Mouse (Mus musculus) kidney, embryonic 16.5 days (tissue): ENCODE data around the gene Srsf1. TPM values are rescaled to one million over a fixed set of nuclear protein-coding genes. Genes with fewer than 3 reads are reported as not detected.
"Not testable (repeated sequence)": the region's sequence is repeated elsewhere in the genome, so short reads cannot be mapped to it uniquely, and the experiment has no call there.

ENCODE experiments used
- ATAC-seq: fragments of 200-750 bp; cut with Nextera tagmentation; 2 replicates; pipeline ENCODE4 v1.8.0; 2017; ENCODE audit warnings: moderate TSS enrichment; ENCODE audit not compliant: low FRiP score, low TSS enrichment
- H3K27ac ChIP-seq: fragments of 300-500 bp; sonication (generic); 2 replicates; pipeline ENCODE4 v1.5.1; 2014; ENCODE audit warnings: low read length
- H3K27me3 ChIP-seq: fragments of 300-500 bp; sonication (generic); 2 replicates; pipeline ENCODE4 v1.6.1; 2014; ENCODE audit warnings: low read length, control low read depth, mixed read lengths; ENCODE audit not compliant: insufficient read depth
- H3K36me3 ChIP-seq: fragments of 300-500 bp; sonication (generic); 2 replicates; pipeline ENCODE4 v1.6.1; 2014; ENCODE audit warnings: low read length, control low read depth, mixed read lengths; ENCODE audit not compliant: insufficient read depth
- H3K4me1 ChIP-seq: fragments of 300-500 bp; sonication (generic); 2 replicates; pipeline ENCODE4 v1.6.1; 2014; ENCODE audit warnings: low read length, control low read depth, mixed read lengths; ENCODE audit not compliant: insufficient read depth
- H3K4me2 ChIP-seq: fragments of 300-500 bp; sonication (generic); replicated peaks from 2 replicates; pipeline ENCODE4 v1.6.1; 2014; ENCODE audit warnings: low read depth, low read length
- H3K4me3 ChIP-seq: fragments of 300-500 bp; sonication (generic); 2 replicates; pipeline ENCODE4 v1.5.1; 2014; ENCODE audit warnings: mild to moderate bottlenecking, low read length
- H3K9ac ChIP-seq: fragments of 300-500 bp; sonication (generic); replicated peaks from 2 replicates; pipeline ENCODE4 v1.6.1; 2014; ENCODE audit warnings: low read length
- H3K9me3 ChIP-seq: fragments of 300-500 bp; sonication (generic); 2 replicates; pipeline ENCODE4 v1.6.1; 2016; ENCODE audit warnings: low read length, control low read depth
- WGBS: fragments of 180-500 bp; shearing (Covaris S2); extraction: QIAGEN DNeasy Blood & Tissue Kit; methylation state at CpG from one replicate; pipeline ENCODE4 v1.1.7; 2014; 5-methylcytosine and 5-hydroxymethylcytosine counted together
- polyA plus RNA-seq: library from polyadenylated mRNA; unstranded; fragments of >200 nt; fragmentation: Nextera tagmentation; extraction: Ambion mirVana; gene quantifications from 2 replicates; pipeline ENCODE4 v1.2.1, GENCODE M21; 2015

The Srsf1 gene
- polyA plus RNA-seq, 1 experiment from 2014 or later: 283 TPM

GRCm38 (mm10) chr11:88036761-88037251, 10.4 kb upstream of the Srsf1 start:
- Histone ChIP-seq H3K9me3 (no peaks in the 10 kb centered on the region), H3K9ac (no peak overlapping the region), H3K4me1 (no peaks in the 10 kb centered on the region), H3K4me2 (no peak overlapping the region), H3K4me3 (no peak overlapping the region), H3K27ac (no peak overlapping the region), H3K27me3 (no peaks in the 10 kb centered on the region), H3K36me3 (no peaks in the 10 kb centered on the region)
- WGBS: 81% methylated on average over 10 of the region's 10 CpGs
- ATAC-seq: no peak

- H3K9ac ChIP-seq: no peak overlapping the region
- WGBS: 68% methylated on average over 3 of the region's 3 CpGs
- H3K27ac ChIP-seq: no peak overlapping the region
- no peak for ATAC-seq
- H3K9me3 ChIP-seq: no peaks in the 10 kb centered on the region
- no peak overlapping the region for H3K4me3 ChIP-seq
- no peaks in the 10 kb centered on the region for H3K36me3 ChIP-seq
- no peaks in the 10 kb centered on the region for H3K4me1 ChIP-seq
- no peak overlapping the region for H3K4me2 ChIP-seq
- no peaks in the 10 kb centered on the region for H3K27me3 ChIP-seq
These were observed 9.8 kb upstream of the Srsf1 start for GRCm38 (mm10) chr11:88037386-88037785.

- no peak overlapping the region for H3K4me3 ChIP-seq
- 67% methylated on average over 1 of the region's 1 CpGs for WGBS
- no peak overlapping the region for H3K9ac ChIP-seq
These were observed 8.1 kb upstream of the Srsf1 start for GRCm38 (mm10) chr11:88039066-88039465.

GRCm38 (mm10) chr11:88044314-88044713, 2.9 kb upstream of the Srsf1 start:
- Histone ChIP-seq H3K9ac (no peak overlapping the region), H3K27me3 (no peaks in the 10 kb centered on the region), H3K9me3 (no peaks in the 10 kb centered on the region), H3K36me3 (peaks cover 6% of the 10 kb centered on the region; the same call in 1 of the 2 replicates), H3K27ac (no peak overlapping the region), H3K4me1 (peaks cover 12% of the 10 kb centered on the region), H3K4me2 (no peak overlapping the region), H3K4me3 (no peak overlapping the region)
- no peak for ATAC-seq

More at GRCm38 (mm10) chr11:88039066-88039465, 8.1 kb upstream of the Srsf1 start:
- Histone ChIP-seq H3K4me1 (no peaks in the 10 kb centered on the region), H3K27ac (no peak overlapping the region), H3K9me3 (no peaks in the 10 kb centered on the region), H3K27me3 (no peaks in the 10 kb centered on the region), H3K36me3 (no peaks in the 10 kb centered on the region), H3K4me2 (no peak overlapping the region)
- no peak for ATAC-seq

- H3K4me2 ChIP-seq, H3K27ac ChIP-seq: not testable (repeated sequence)
- 91% methylated on average over 3 of the region's 3 CpGs for WGBS
These were observed 2.0 kb upstream of the Srsf1 start for GRCm38 (mm10) chr11:88045159-88045558.

GRCm38 (mm10) chr11:88045878-88046277, 1.3 kb upstream of the Srsf1 start:
- peak overlapping the region; percentile 72 for H3K4me2 ChIP-seq
- H3K27me3 ChIP-seq: no peaks in the 10 kb centered on the region

More at GRCm38 (mm10) chr11:88045159-88045558, 2.0 kb upstream of the Srsf1 start:
- H3K27me3 ChIP-seq, H3K9me3 ChIP-seq, H3K9ac ChIP-seq, H3K4me3 ChIP-seq, ATAC-seq: not testable (repeated sequence)
- Histone ChIP-seq H3K36me3 (peaks cover 11% of the 10 kb centered on the region; the same call in 1 of the 2 replicates), H3K4me1 (peaks cover 21% of the 10 kb centered on the region)

GRCm38 (mm10) chr11:88046323-88046937, 743 bp upstream of the Srsf1 start:
- peak overlapping the region; percentile 98 for H3K27ac ChIP-seq
- WGBS: 55% methylated on average over 17 of the region's 17 CpGs
- H3K4me2 ChIP-seq: peak overlapping the region; percentile 72
- no peaks in the 10 kb centered on the region for H3K9me3 ChIP-seq
- H3K27me3 ChIP-seq: no peaks in the 10 kb centered on the region
- peaks cover 28% of the 10 kb centered on the region for H3K4me1 ChIP-seq
- ATAC-seq: no peak
- H3K9ac ChIP-seq: peak overlapping the region; percentile 99
- peak overlapping the region; percentile 71 for H3K4me3 ChIP-seq
- peaks cover 17% of the 10 kb centered on the region; the same call in 1 of the 2 replicates for H3K36me3 ChIP-seq

More at GRCm38 (mm10) chr11:88045878-88046277, 1.3 kb upstream of the Srsf1 start:
- H3K4me3 ChIP-seq: no peak overlapping the region; the same call in 1 of the 2 replicates
- no peaks in the 10 kb centered on the region for H3K9me3 ChIP-seq
- no peak overlapping the region for H3K27ac ChIP-seq
- peaks cover 25% of the 10 kb centered on the region for H3K4me1 ChIP-seq
- no peak overlapping the region for H3K9ac ChIP-seq
- no peak for ATAC-seq
- 80% methylated on average over 4 of the region's 4 CpGs for WGBS
- H3K36me3 ChIP-seq: peaks cover 14% of the 10 kb centered on the region; the same call in 1 of the 2 replicates

GRCm38 (mm10) chr11:88047871-88048531, 828 bp downstream of the Srsf1 start:
- H3K4me2 ChIP-seq: peak overlapping the region; percentile 95
- ATAC-seq: peak; percentile 78
- peaks cover 17% of the 10 kb centered on the region; the same call in 1 of the 2 replicates for H3K36me3 ChIP-seq
- peak overlapping the region; percentile 98 for H3K27ac ChIP-seq
- under 1% methylated on average over 68 of the region's 76 CpGs for WGBS
- peak overlapping the region; percentile 99 for H3K9ac ChIP-seq
- H3K4me3 ChIP-seq: peak overlapping the region; percentile 71
- no peaks in the 10 kb centered on the region for H3K9me3 ChIP-seq
- peaks cover 33% of the 10 kb centered on the region for H3K4me1 ChIP-seq
- no peaks in the 10 kb centered on the region for H3K27me3 ChIP-seq

GRCm38 (mm10) chr11:88048961-88049670, 1.9 kb downstream of the Srsf1 start:
- H3K36me3 ChIP-seq: peaks cover 20% of the 10 kb centered on the region; the same call in 1 of the 2 replicates
- 0 out of 2 replicates have a peak overlapping the region, but pooled peaks have one; percentile 10 for H3K27ac ChIP-seq

More at GRCm38 (mm10) chr11:88048961-88049670, 1.9 kb downstream of the Srsf1 start:
- no peak for ATAC-seq
- peak overlapping the region; percentile 99 for H3K9ac ChIP-seq
- H3K4me3 ChIP-seq: peak overlapping the region; percentile 71
- H3K9me3 ChIP-seq: no peaks in the 10 kb centered on the region
- WGBS: 14% methylated on average over 26 of the region's 26 CpGs
- H3K4me1 ChIP-seq: peaks cover 33% of the 10 kb centered on the region
- no peaks in the 10 kb centered on the region for H3K27me3 ChIP-seq
- peak overlapping the region; percentile 95 for H3K4me2 ChIP-seq
